Mouse (Mus musculus): ENCODE data around the gene Best3.

DNA sequence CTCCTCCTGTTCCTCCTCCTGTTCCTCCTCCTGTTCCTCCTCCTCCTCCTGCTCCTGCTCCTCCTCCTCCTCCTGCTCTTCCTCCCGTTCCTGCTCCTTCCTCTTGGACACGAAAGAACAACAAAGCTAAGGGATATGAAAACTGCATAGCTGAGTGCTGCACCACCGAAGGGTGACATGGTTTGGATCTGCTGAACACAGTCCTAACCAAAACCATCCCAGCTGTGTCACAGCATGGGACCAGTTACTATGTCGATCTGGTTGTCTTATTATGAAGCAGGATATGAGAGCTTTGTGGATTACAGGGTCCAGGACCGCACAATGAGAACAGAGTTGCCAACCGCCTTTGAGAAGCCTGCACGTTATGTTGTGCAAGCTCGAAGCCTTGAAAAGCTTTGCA lies 40.1 kb downstream of the Best3 start:
- TF ChIP-seq CTCF (IDR thresholded peaks at IDR 0.05; ENCODE audit: low read depth) (no peak), EP300 (IDR thresholded peaks at IDR 0.05; ENCODE audit: low read depth) (no peak)

Data from liver, embryonic 14.5 days (tissue).